Mouse (Mus musculus): ENCODE data around the gene Ugt1a7c. TPM values are rescaled to one million over a fixed set of nuclear protein-coding genes. Genes with fewer than 3 reads are reported as not detected.

Gene Ugt1a7c
- total and polyA plus RNA-seq, 3 experiments, result 2.2 to 15.3 (median 11.1) TPM

DNA sequence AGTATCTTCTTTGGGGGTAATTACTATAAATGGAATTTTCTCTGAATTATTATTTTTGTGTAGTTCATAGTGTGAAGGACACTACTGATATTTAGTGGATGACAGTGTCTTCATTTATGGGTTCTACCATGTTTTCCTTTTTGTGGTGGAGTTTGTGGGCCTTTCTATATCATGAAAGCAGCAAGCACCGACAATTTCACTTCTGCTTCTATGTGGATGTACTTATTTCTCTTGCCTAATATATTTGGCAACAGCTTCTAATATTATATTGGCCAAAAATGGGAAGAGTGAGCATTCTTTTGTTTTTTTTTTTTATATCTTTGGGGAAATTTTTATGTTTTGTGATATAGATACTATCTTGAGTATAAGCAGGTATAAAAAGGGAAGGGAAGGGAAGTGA lies 13.2 kb upstream of the Ugt1a7c start:
- Histone ChIP-seq H3K4me3 (replicated peaks in 1 of 3; ENCODE audit: low read depth in 2 of 3, low read length in 2 of 3, poor library complexity in 1 of 3) (no peak overlapping the region), H3K36me3 (replicated peaks in 1 of 2; ENCODE audit: control insufficient read depth in 1 of 2, insufficient read depth in 1 of 2, low read length in 1 of 2) (no peaks in the 10 kb centered on the region), H3K79me2 (replicated peaks; ENCODE audit: control insufficient read depth, extremely low read depth, insufficient read depth, poor library complexity, severe bottlenecking) (no peaks in the 10 kb centered on the region), H3K27ac (ENCODE audit: insufficient read depth, low read depth) (no peak overlapping the region), H3K9me3 (replicated peaks; ENCODE audit: low read length) (no peaks in the 10 kb centered on the region), H3K27me3 (replicated peaks) (no peaks in the 10 kb centered on the region), H3K9ac (ENCODE audit: insufficient read depth, low read depth) (no peak overlapping the region), H3K4me1 (ENCODE audit: control insufficient read depth in 1 of 2, insufficient read depth in 2 of 2) (no peaks in the 10 kb centered on the region; a peak in 1 of 4 replicates), H3K4me2 (ENCODE audit: insufficient read depth, low read depth, poor library complexity, severe bottlenecking) (no peak overlapping the region)
- dilution Hi-C loops (cut with MboI; ENCODE audit: extremely low pct_ligation_motif_present, extremely low pct_unique_long_range_greater_than_20kb, low sequenced_read_pairs) (no loop called here), in situ Hi-C loops (cut with MboI; ENCODE audit: low pct_ligation_motif_present, low pct_unique_long_range_greater_than_20kb, low sequenced_read_pairs) (no loop called here)
- DNase-seq (ENCODE audit: extremely low read depth), result no peak
- no peak for TF ChIP-seq UBTF (IDR thresholded peaks at IDR 0.05; ENCODE audit: low read depth, low read length)
- no peak for TF ChIP-seq TBP (conservative IDR thresholded peaks at IDR 0.05; ENCODE audit: low read depth, low read length)
- TF ChIP-seq TCF12 (IDR thresholded peaks at IDR 0.05; ENCODE audit: low read depth, low read length), result no peak
- no peak for TF ChIP-seq NELFE (IDR thresholded peaks at IDR 0.05; ENCODE audit: low read depth, low read length)
- no peak for TF ChIP-seq POLR2A (IDR thresholded peaks at IDR 0.05; ENCODE audit: low read depth, low read length)
- TF ChIP-seq ELF1 (IDR thresholded peaks at IDR 0.05; ENCODE audit: low read depth, low read length), result no peak
- no peak for TF ChIP-seq SIN3A (IDR thresholded peaks at IDR 0.05; ENCODE audit: low read length)
- TF ChIP-seq E2F4 (IDR thresholded peaks at IDR 0.05; ENCODE audit: insufficient replicate concordance, low read depth, low read length), result no peak
- TF ChIP-seq CHD1 (IDR thresholded peaks at IDR 0.05; ENCODE audit: low read depth, low read length), result no peak
- TF ChIP-seq CHD2 (IDR thresholded peaks at IDR 0.05; ENCODE audit: low read length), result no peak
- no peak for TF ChIP-seq CTCF (conservative IDR thresholded peaks at IDR 0.05 in 1 of 2, IDR thresholded peaks at IDR 0.05 in 1 of 2; ENCODE audit: low read depth in 2 of 2, low read length in 2 of 2)
- TF ChIP-seq HCFC1 (IDR thresholded peaks at IDR 0.05; ENCODE audit: low read depth, low read length), result no peak
- TF ChIP-seq MYC (IDR thresholded peaks at IDR 0.05; ENCODE audit: low read depth, low read length), result no peak
- no peak for TF ChIP-seq RAD21 (IDR thresholded peaks at IDR 0.05; ENCODE audit: low read depth, low read length)
- TF ChIP-seq PAX5 (IDR thresholded peaks at IDR 0.05; ENCODE audit: low read length), result no peak
- TF ChIP-seq JUN (IDR thresholded peaks at IDR 0.05; ENCODE audit: insufficient read depth, low read depth, low read length), result no peak
- no peak for TF ChIP-seq EP300 (IDR thresholded peaks at IDR 0.05; ENCODE audit: low read length)
- no peak for TF ChIP-seq NRF1 (IDR thresholded peaks at IDR 0.05; ENCODE audit: low read depth, low read length)

GRCm38 (mm10) chr1:88086125-88086524 lies 8.7 kb upstream of the Ugt1a7c start:
- H3K9ac ChIP-seq (ENCODE audit: insufficient read depth, low read depth), result no peak overlapping the region
- in situ Hi-C loops (cut with MboI; ENCODE audit: low pct_ligation_motif_present, low pct_unique_long_range_greater_than_20kb, low sequenced_read_pairs), result no loop called here

More at GRCm38 (mm10) chr1:88086125-88086524, 8.7 kb upstream of the Ugt1a7c start:
- H3K4me2 ChIP-seq (ENCODE audit: insufficient read depth, low read depth, poor library complexity, severe bottlenecking), result no peak overlapping the region
- no peaks in the 10 kb centered on the region for H3K36me3 ChIP-seq (replicated peaks in 1 of 2; ENCODE audit: control insufficient read depth in 1 of 2, insufficient read depth in 1 of 2, low read length in 1 of 2)
- no peak overlapping the region for H3K27ac ChIP-seq (ENCODE audit: insufficient read depth, low read depth)
- H3K9me3 ChIP-seq (replicated peaks; ENCODE audit: low read length), result no peaks in the 10 kb centered on the region
- no peaks in the 10 kb centered on the region for H3K79me2 ChIP-seq (replicated peaks; ENCODE audit: control insufficient read depth, extremely low read depth, insufficient read depth, poor library complexity, severe bottlenecking)
- TF ChIP-seq ZC3H11A (IDR thresholded peaks at IDR 0.05; ENCODE audit: low read depth, low read length), result no peak
- no peak for TF ChIP-seq MAZ (IDR thresholded peaks at IDR 0.05; ENCODE audit: low read depth, low read length)
- no peak for TF ChIP-seq JUN (IDR thresholded peaks at IDR 0.05; ENCODE audit: insufficient read depth, low read depth, low read length)
- TF ChIP-seq USF1 (IDR thresholded peaks at IDR 0.05; ENCODE audit: low read depth, low read length), result no peak
- no peak for TF ChIP-seq UBTF (IDR thresholded peaks at IDR 0.05; ENCODE audit: low read depth, low read length)
- no peak for TF ChIP-seq ZKSCAN1 (IDR thresholded peaks at IDR 0.05; ENCODE audit: borderline replicate concordance, low read depth, low read length)
- TF ChIP-seq MYC (IDR thresholded peaks at IDR 0.05; ENCODE audit: low read depth, low read length), result no peak
- no peak for TF ChIP-seq CHD2 (IDR thresholded peaks at IDR 0.05; ENCODE audit: low read length)
- TF ChIP-seq ELF1 (IDR thresholded peaks at IDR 0.05; ENCODE audit: low read depth, low read length), result no peak
- no peak for TF ChIP-seq USF2 (conservative IDR thresholded peaks at IDR 0.05; ENCODE audit: low read depth, low read length)
- no peak for TF ChIP-seq TCF12 (IDR thresholded peaks at IDR 0.05; ENCODE audit: low read depth, low read length)
- TF ChIP-seq CTCF (conservative IDR thresholded peaks at IDR 0.05 in 1 of 2, IDR thresholded peaks at IDR 0.05 in 1 of 2; ENCODE audit: low read depth in 2 of 2, low read length in 2 of 2), result no peak
- no peak for TF ChIP-seq PAX5 (IDR thresholded peaks at IDR 0.05; ENCODE audit: low read length)
- TF ChIP-seq CHD1 (IDR thresholded peaks at IDR 0.05; ENCODE audit: low read depth, low read length), result no peak
- no peak for TF ChIP-seq POLR2A (IDR thresholded peaks at IDR 0.05; ENCODE audit: low read depth, low read length)
- TF ChIP-seq ZNF384 (IDR thresholded peaks at IDR 0.05; ENCODE audit: low read depth, low read length), result no peak
- H3K4me1 ChIP-seq (ENCODE audit: control insufficient read depth in 1 of 2, insufficient read depth in 2 of 2), result no peaks in the 10 kb centered on the region
- H3K27me3 ChIP-seq (replicated peaks), result peaks cover 3% of the 10 kb centered on the region
- dilution Hi-C loops (cut with MboI; ENCODE audit: extremely low pct_ligation_motif_present, extremely low pct_unique_long_range_greater_than_20kb, low sequenced_read_pairs), result no loop called here
- no peak overlapping the region for H3K4me3 ChIP-seq (replicated peaks in 1 of 3; ENCODE audit: low read depth in 2 of 3, low read length in 2 of 3, poor library complexity in 1 of 3)
- DNase-seq (ENCODE audit: extremely low read depth), result no peak

Data from CH12.LX (cell line).